Mouse (Mus musculus) limb, embryonic 14.5 days (tissue): ENCODE data around the gene Spg7. TPM values are rescaled to one million over a fixed set of nuclear protein-coding genes. Genes with fewer than 3 reads are reported as not detected.

Experiments
- ATAC-seq: fragments of 200-750 bp; cut with Nextera tagmentation; 2 replicates; pipeline ENCODE4 v1.8.0; 2017; ENCODE audit warnings: low read depth, moderate number of reproducible peaks, moderate TSS enrichment; ENCODE audit not compliant: low FRiP score
- DNase-seq: peaks from one replicate; pipeline ENCODE4 v3.0.0-alpha.2; 2015; ENCODE audit warnings: low spot score
- H3K27ac ChIP-seq: fragments of 300-500 bp; sonication (generic); replicated peaks from 2 replicates; pipeline ENCODE4 v1.5.1; 2014; ENCODE audit warnings: low read depth, mild to moderate bottlenecking, low read length, moderate library complexity, mixed read lengths
- H3K27me3 ChIP-seq: fragments of 300-500 bp; sonication (generic); 2 replicates; pipeline ENCODE4 v1.6.1; 2014; ENCODE audit warnings: low read length, mixed read lengths; ENCODE audit not compliant: control insufficient read depth, insufficient read depth
- H3K36me3 ChIP-seq: fragments of 300-500 bp; sonication (generic); 2 replicates; pipeline ENCODE4 v1.6.1; 2014; ENCODE audit warnings: mild to moderate bottlenecking, low read length, moderate library complexity, mixed read lengths; ENCODE audit not compliant: control insufficient read depth, insufficient read depth
- H3K4me1 ChIP-seq: fragments of 300-500 bp; sonication (generic); 2 replicates; pipeline ENCODE4 v1.6.1; 2014; ENCODE audit warnings: antibody characterized with exemption, low read length, mixed read lengths; ENCODE audit not compliant: control insufficient read depth, insufficient read depth
- H3K4me2 ChIP-seq: fragments of 300-500 bp; sonication (generic); replicated peaks from 2 replicates; pipeline ENCODE4 v1.6.1; 2014; ENCODE audit warnings: low read depth, mild to moderate bottlenecking, low read length, moderate library complexity; ENCODE audit not compliant: severe bottlenecking
- H3K4me3 ChIP-seq: fragments of 300-500 bp; sonication (generic); replicated peaks from 2 replicates; pipeline ENCODE4 v1.5.1; 2014; ENCODE audit warnings: low read length
- H3K9ac ChIP-seq: fragments of 300-500 bp; sonication (generic); 2 replicates; pipeline ENCODE4 v1.6.1; 2014; ENCODE audit warnings: mild to moderate bottlenecking, low read depth, low read length, moderate library complexity; ENCODE audit not compliant: severe bottlenecking
- H3K9me3 ChIP-seq: fragments of 300-500 bp; sonication (generic); 2 replicates; pipeline ENCODE4 v1.6.1; 2016; ENCODE audit warnings: low read length; ENCODE audit not compliant: control insufficient read depth
- POLR2A ChIP-seq: fragments of 200-500 bp; IDR thresholded peaks from 2 replicates; pipeline ENCODE4 v1.8.0; 2012; ENCODE audit warnings: inconsistent platforms, mild to moderate bottlenecking, moderate library complexity, borderline replicate concordance; ENCODE audit not compliant: insufficient read depth, insufficient read length; ENCODE audit errors: extremely low read depth
- WGBS: fragments of 180-500 bp; shearing (Covaris S2); extraction: QIAGEN DNeasy Blood & Tissue Kit; methylation state at CpG from one replicate; pipeline ENCODE4 v1.1.7; 2014; 5-methylcytosine and 5-hydroxymethylcytosine counted together
- polyA plus RNA-seq, 2 experiments: library from polyadenylated mRNA; depleted of rRNA in 1 of 2; stranded (reverse) in 1 of 2; unstranded in 1 of 2; fragments of >200 nt; fragmentation: Nextera tagmentation in 1 of 2; extraction: Ambion mirVana in 1 of 2; gene quantifications; 2 replicates each; pipeline versions ENCODE4 v1.2.1 to v1.2.3; 2012 to 2014

Spg7 gene
- polyA plus RNA-seq, 2 experiments: 34.8 to 90.0 TPM

GRCm38 (mm10) chr8:123122670-123123069, 59.9 kb downstream of the Spg7 start:
- H3K9me3 ChIP-seq: no peaks in the 10 kb centered on the region

GRCm38 (mm10) chr8:123126193-123126816, 63.6 kb downstream of the Spg7 start:
- H3K36me3 ChIP-seq: no peaks in the 10 kb centered on the region
- no peak overlapping the region for H3K4me3 ChIP-seq
- ATAC-seq (peak; percentile 61), DNase-seq (no peak)
- 9% methylated on average over 19 of the region's 19 CpGs for WGBS
- H3K27ac ChIP-seq: no peak overlapping the region
- no peak overlapping the region for H3K4me2 ChIP-seq
- peaks cover 5% of the 10 kb centered on the region; the same call in 1 of the 2 replicates for H3K4me1 ChIP-seq
- no peaks in the 10 kb centered on the region for H3K9me3 ChIP-seq
- H3K9ac ChIP-seq: no peak overlapping the region
- TF ChIP-seq POLR2A: no peak
- no peaks in the 10 kb centered on the region for H3K27me3 ChIP-seq

More at GRCm38 (mm10) chr8:123122670-123123069, 59.9 kb downstream of the Spg7 start:
- peaks cover 15% of the 10 kb centered on the region for H3K27me3 ChIP-seq
- H3K36me3 ChIP-seq: no peaks in the 10 kb centered on the region
- TF ChIP-seq POLR2A: no peak
- H3K4me1 ChIP-seq: peaks cover 7% of the 10 kb centered on the region; the same call in 1 of the 2 replicates
- no peak overlapping the region for H3K4me3 ChIP-seq
- H3K9ac ChIP-seq: no peak overlapping the region
- no peak overlapping the region for H3K4me2 ChIP-seq
- H3K27ac ChIP-seq: no peak overlapping the region
- DNase-seq (no peak), ATAC-seq (no peak)
- WGBS: 78% methylated on average over 5 of the region's 5 CpGs

GRCm38 (mm10) chr8:123131041-123131440, 68.3 kb downstream of the Spg7 start:
- H3K36me3 ChIP-seq: no peaks in the 10 kb centered on the region
- no peak for TF ChIP-seq POLR2A
- DNase-seq: no peak

GRCm38 (mm10) chr8:123132953-123133352, 70.2 kb downstream of the Spg7 start:
- Histone ChIP-seq H3K27me3 (no peaks in the 10 kb centered on the region), H3K9me3 (no peaks in the 10 kb centered on the region), H3K4me3 (no peak overlapping the region), H3K27ac (no peak overlapping the region), H3K9ac (no peak overlapping the region), H3K4me1 (peaks cover 12% of the 10 kb centered on the region), H3K4me2 (no peak overlapping the region), H3K36me3 (no peaks in the 10 kb centered on the region)
- DNase-seq (no peak), ATAC-seq (no peak)
- WGBS: 96% methylated on average over 2 of the region's 2 CpGs
- TF ChIP-seq POLR2A: no peak

More at GRCm38 (mm10) chr8:123131041-123131440, 68.3 kb downstream of the Spg7 start:
- Histone ChIP-seq H3K4me1 (0 out of 2 replicates have a peak, but pooled peaks cover under 1% of the 10 kb centered on the region), H3K4me2 (no peak overlapping the region), H3K4me3 (no peak overlapping the region), H3K27ac (no peak overlapping the region), H3K9ac (no peak overlapping the region), H3K27me3 (no peaks in the 10 kb centered on the region), H3K9me3 (no peaks in the 10 kb centered on the region)
- no peak for ATAC-seq
- 62% methylated on average over 9 of the region's 9 CpGs for WGBS

GRCm38 (mm10) chr8:123134149-123134713, 71.5 kb downstream of the Spg7 start:
- H3K36me3 ChIP-seq: no peaks in the 10 kb centered on the region
- H3K27ac ChIP-seq: no peak overlapping the region
- no peaks in the 10 kb centered on the region for H3K27me3 ChIP-seq
- no peak for DNase-seq
- 89% methylated on average over 9 of the region's 11 CpGs for WGBS
- no peak overlapping the region for H3K9ac ChIP-seq
- H3K4me1 ChIP-seq: peaks cover 19% of the 10 kb centered on the region
- no peak for TF ChIP-seq POLR2A
- no peaks in the 10 kb centered on the region for H3K9me3 ChIP-seq
- no peak overlapping the region for H3K4me3 ChIP-seq
- no peak overlapping the region for H3K4me2 ChIP-seq
- no peak for ATAC-seq
